Mouse (Mus musculus) spleen, adult 2 months (tissue): ENCODE measurements around the gene Vamp1.

Source experiments
- CTCF ChIP-seq: fragments of 200-500 bp; IDR thresholded peaks from 2 replicates; pipeline ENCODE4 v1.5.1; 2011; ENCODE audit warnings: mild to moderate bottlenecking, inconsistent platforms; ENCODE audit not compliant: insufficient read depth, insufficient read length, insufficient replicate concordance; ENCODE audit errors: extremely low read depth
- POLR2A ChIP-seq: fragments of 200-500 bp; IDR thresholded peaks from 2 replicates; pipeline ENCODE4 v1.6.1; 2011; ENCODE audit warnings: low read depth, low read length, inconsistent platforms

DNA sequence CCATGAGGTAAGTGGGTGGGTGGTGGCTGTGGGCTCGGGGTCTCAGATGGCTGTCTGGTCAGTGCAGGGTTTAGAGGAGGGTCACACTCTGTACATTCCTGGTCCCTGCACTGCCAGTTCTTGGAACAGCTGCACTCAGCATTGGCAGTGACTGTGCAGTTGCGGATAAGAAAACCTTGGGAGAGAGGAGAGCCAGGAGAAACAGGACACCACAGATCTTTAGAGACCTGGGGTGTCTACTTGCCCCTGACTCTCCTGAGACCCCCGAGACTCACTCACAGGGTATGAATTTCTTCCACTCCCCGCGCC lies 19.1 kb downstream of the Vamp1 start:
- no peak for TF ChIP-seq CTCF
- TF ChIP-seq POLR2A = no peak
